Mouse (Mus musculus) lung, postnatal 0 days (tissue): ENCODE measurements around the gene Gm21987.

Source experiments
- CTCF ChIP-seq: IDR thresholded peaks from 2 replicates; pipeline ENCODE4 v1.5.1; 2016; ENCODE audit warnings: antibody characterized with exemption, mild to moderate bottlenecking
- EP300 ChIP-seq: IDR thresholded peaks from 2 replicates; pipeline ENCODE4 v1.6.1; 2016; ENCODE audit warnings: antibody characterized with exemption, mild to moderate bottlenecking, control low read depth

DNA sequence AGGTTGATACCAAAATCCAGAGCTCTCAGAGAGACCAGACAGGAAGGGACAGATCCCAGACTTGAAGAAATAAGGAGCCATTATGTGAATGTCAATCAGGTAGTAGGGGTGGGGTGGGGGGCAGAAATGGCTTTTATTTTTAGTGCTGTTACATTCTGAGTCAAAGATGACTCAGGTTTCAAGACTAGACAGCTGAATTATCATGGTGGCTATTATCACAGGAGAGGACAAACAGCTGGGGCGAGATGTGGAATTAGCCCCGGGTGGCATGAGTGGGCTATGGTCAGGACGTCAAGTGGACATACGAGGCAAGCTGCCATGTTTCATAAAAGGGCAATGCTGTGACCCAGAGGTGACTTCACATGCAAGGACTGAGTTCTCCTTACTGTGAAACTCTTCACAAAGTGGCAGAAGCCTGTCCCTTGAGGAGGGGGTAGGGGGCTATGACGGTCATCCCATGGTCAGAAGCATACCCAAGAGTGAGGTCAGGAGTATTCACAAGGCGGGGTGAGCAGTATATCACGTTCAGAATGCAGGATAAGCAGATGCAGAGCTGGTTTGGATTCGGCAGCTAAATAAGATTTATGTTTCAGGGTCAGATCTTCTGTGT lies 42.5 kb downstream of the Gm21987 start:
- no peak for TF ChIP-seq CTCF
- TF ChIP-seq EP300 = no peak
